Mouse (Mus musculus): Measurements from ENCODE around the gene P2ry4. TPM values are rescaled to one million over a fixed set of nuclear protein-coding genes. Genes with fewer than 3 reads are reported as not detected.

P2ry4 gene
- polyA plus RNA-seq, 1 experiment from 2014 or later, result 0.13 TPM

GRCm38 (mm10) chrX:100597439-100597838 is 2.8 kb upstream of the P2ry4 start:
- WGBS (ENCODE audit: insufficient replicate concordance), result 29% methylated on average over 5 of the region's 5 CpGs
- ATAC-seq (ENCODE audit: low read depth) (no peak), DNase-seq (no peak)

DNA sequence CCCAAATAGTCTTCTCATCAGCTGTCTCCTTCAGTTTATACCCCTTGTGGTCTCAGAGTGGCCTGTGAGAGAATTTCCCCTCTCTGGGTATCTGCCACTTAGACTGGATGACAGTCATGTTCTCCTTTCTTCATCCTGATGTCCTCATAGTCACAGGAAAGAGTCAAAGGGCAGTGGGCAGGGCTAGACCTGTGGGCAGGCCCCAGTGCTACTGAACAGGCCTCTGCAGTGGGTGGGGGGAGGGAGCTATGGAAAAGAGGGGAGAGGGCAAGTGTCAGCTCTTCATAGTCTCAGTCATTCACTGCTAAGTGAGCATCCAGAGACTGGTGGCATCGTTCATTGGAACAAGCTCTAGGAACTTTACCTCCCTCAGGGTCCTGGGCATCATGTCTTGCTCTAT is 22.7 kb downstream of the P2ry4 start, which contains the start of gene Awat1:
TSS of gene Awat1 (plus strand) at position 301 of the 400 bp plus-strand sequence.
- WGBS (ENCODE audit: insufficient replicate concordance), result 60% methylated on average over 1 of the region's 1 CpGs
- ATAC-seq (ENCODE audit: low read depth), result no peak
- no peak within 1 kb of the TSS for H3K4me2 ChIP-seq
- H3K36me3 ChIP-seq, result no peaks in the 10 kb centered on the region
- H3K4me1 ChIP-seq (replicated peaks), result no peaks in the 10 kb centered on the region
- H3K9ac ChIP-seq, result no peak within 1 kb of the TSS
- no peak for DNase-seq
- peaks cover 2% of the 10 kb centered on the region; the same call in 1 of the 2 replicates for H3K27me3 ChIP-seq
- no peak within 1 kb of the TSS for H3K27ac ChIP-seq
- H3K9me3 ChIP-seq (replicated peaks), result no peaks in the 10 kb centered on the region
- H3K4me3 ChIP-seq (replicated peaks), result no peak within 1 kb of the TSS

More at GRCm38 (mm10) chrX:100597439-100597838, 2.8 kb upstream of the P2ry4 start:
- no peaks in the 10 kb centered on the region for H3K9me3 ChIP-seq (replicated peaks)
- H3K4me1 ChIP-seq (replicated peaks), result no peaks in the 10 kb centered on the region
- no peaks in the 10 kb centered on the region for H3K36me3 ChIP-seq
- no peak overlapping the region for H3K4me3 ChIP-seq (replicated peaks)
- H3K4me2 ChIP-seq, result no peak overlapping the region
- no peak overlapping the region for H3K9ac ChIP-seq
- no peak overlapping the region for H3K27ac ChIP-seq
- peaks cover 2% of the 10 kb centered on the region; the same call in 1 of the 2 replicates for H3K27me3 ChIP-seq

GRCm38 (mm10) chrX:100565696-100566095 is 29.0 kb downstream of the P2ry4 start:
- Histone ChIP-seq H3K4me3 (replicated peaks) (no peak overlapping the region), H3K4me2 (no peak overlapping the region), H3K27ac (no peak overlapping the region), H3K4me1 (replicated peaks) (no peaks in the 10 kb centered on the region), H3K9ac (no peak overlapping the region), H3K27me3 (no peaks in the 10 kb centered on the region), H3K9me3 (replicated peaks) (no peaks in the 10 kb centered on the region), H3K36me3 (no peaks in the 10 kb centered on the region)
- WGBS (ENCODE audit: insufficient replicate concordance), result 64% methylated on average over 3 of the region's 3 CpGs
- ATAC-seq (ENCODE audit: low read depth) (no peak), DNase-seq (no peak)

- no peak for ATAC-seq (ENCODE audit: low read depth)
- Histone ChIP-seq H3K36me3 (no peaks in the 10 kb centered on the region), H3K27ac (no peak overlapping the region), H3K4me1 (replicated peaks) (no peaks in the 10 kb centered on the region), H3K4me3 (replicated peaks) (no peak overlapping the region), H3K9me3 (replicated peaks) (no peaks in the 10 kb centered on the region), H3K4me2 (no peak overlapping the region), H3K27me3 (no peaks in the 10 kb centered on the region), H3K9ac (no peak overlapping the region)
- 61% methylated on average over 3 of the region's 3 CpGs for WGBS (ENCODE audit: insufficient replicate concordance)
- DNase-seq, result no peak
Measured at GRCm38 (mm10) chrX:100556026-100556425, 38.6 kb downstream of the P2ry4 start.

Other genes starting within 250 kb of the P2ry4 start
- gene Otud6a, start 165.9 kb downstream of the P2ry4 start, polyA plus RNA-seq (2015; fragmentation: Nextera tagmentation; extraction: Ambion mirVana), result not detected in 2 replicates
- 0.23 and 0.39 TPM in 2 replicates for gene Awat2, start 152.2 kb downstream of the P2ry4 start, polyA plus RNA-seq (2015; fragmentation: Nextera tagmentation; extraction: Ambion mirVana)
- gene Igbp1, start 100.6 kb downstream of the P2ry4 start, polyA plus RNA-seq (2015; fragmentation: Nextera tagmentation; extraction: Ambion mirVana), result 17.5 and 20.3 TPM in 2 replicates
- not detected in 2 replicates for gene Dgat2l6, start 70.0 kb downstream of the P2ry4 start, polyA plus RNA-seq (2015; fragmentation: Nextera tagmentation; extraction: Ambion mirVana)
- not detected in 2 replicates for gene Awat1, start 22.6 kb downstream of the P2ry4 start, polyA plus RNA-seq (2015; fragmentation: Nextera tagmentation; extraction: Ambion mirVana)
- not detected in 2 replicates for gene Arr3, start 10.6 kb upstream of the P2ry4 start, polyA plus RNA-seq (2015; fragmentation: Nextera tagmentation; extraction: Ambion mirVana)
- gene Kif4, start 30.9 kb upstream of the P2ry4 start, polyA plus RNA-seq (2015; fragmentation: Nextera tagmentation; extraction: Ambion mirVana), result 20.9 and 25.7 TPM in 2 replicates
- 71.8 and 74.4 TPM in 2 replicates for gene Pdzd11, start 31.7 kb upstream of the P2ry4 start, polyA plus RNA-seq (2015; fragmentation: Nextera tagmentation; extraction: Ambion mirVana)
- gene Gdpd2, start 135.0 kb upstream of the P2ry4 start, polyA plus RNA-seq (2015; fragmentation: Nextera tagmentation; extraction: Ambion mirVana), result 0.07 and 0.15 TPM in 2 replicates
- 0.28 and 0.44 TPM in 2 replicates for gene Dlg3, start 172.9 kb upstream of the P2ry4 start, polyA plus RNA-seq (2015; fragmentation: Nextera tagmentation; extraction: Ambion mirVana)